8 mouse cellular contexts compared by ENCODE assay signal in genomic region chr14:78733366-78734076, GRCm38 (mm10). TPM values are rescaled to one million over a fixed set of nuclear protein-coding genes. Genes with fewer than 3 reads are reported as not detected.
DNase-seq lines count a peak whose midpoint lies in the region; ATAC-seq lines count a peak whose summit lies in the region.

No protein-coding gene starts in this region.

- H3K4me2 ChIP-seq in embryonic facial prominence, embryonic 15.5 days (replicated peaks), result peak overlapping the region; percentile 98
- H3K4me2 ChIP-seq in hindbrain, embryonic 15.5 days, result peak overlapping the region; percentile 90
- H3K4me2 ChIP-seq in liver, embryonic 13.5 days, result peak overlapping the region; percentile 77

- peak; percentile 9 for DNase-seq in embryo, embryonic 10 days (ENCODE audit: low spot score)
- no peak for DNase-seq in embryo, embryonic 11 days
- no peak for DNase-seq in liver, embryonic 13.5 days
- DNase-seq in retina, postnatal 1 day, result peak; percentile 49
- no peak for DNase-seq in urinary bladder, postnatal 25 days (ENCODE audit: low spot score)
- no peak for DNase-seq in thymus, postnatal 25 days

- ATAC-seq in embryonic facial prominence, embryonic 15.5 days (ENCODE audit: insufficient number of reproducible peaks, low FRiP score, low TSS enrichment, low read depth), result no peak
- no peak for ATAC-seq in hindbrain, embryonic 15.5 days (ENCODE audit: low FRiP score, low read depth)
- no peak for ATAC-seq in liver, embryonic 13.5 days (ENCODE audit: low read depth)

- 22% methylated on average over 12 of the region's 12 CpGs for WGBS in embryonic facial prominence, embryonic 15.5 days
- WGBS in hindbrain, embryonic 15.5 days, result 15% methylated on average over 12 of the region's 12 CpGs
- WGBS in liver, embryonic 13.5 days (ENCODE audit: insufficient replicate concordance), result 33% methylated on average over 12 of the region's 12 CpGs

- no peaks in the 10 kb centered on the region for H3K36me3 ChIP-seq in embryonic facial prominence, embryonic 15.5 days
- H3K36me3 ChIP-seq in hindbrain, embryonic 15.5 days, result no peaks in the 10 kb centered on the region
- H3K36me3 ChIP-seq in liver, embryonic 13.5 days, result no peaks in the 10 kb centered on the region

- H3K9ac ChIP-seq in embryonic facial prominence, embryonic 15.5 days, result peak overlapping the region; percentile 69; the same call in 1 of the 2 replicates
- H3K9ac ChIP-seq in hindbrain, embryonic 15.5 days, result peak overlapping the region; percentile 88
- H3K9ac ChIP-seq in liver, embryonic 13.5 days, result 0 out of 2 replicates have a peak overlapping the region, but pooled peaks have one; percentile 65

- peaks cover 15% of the 10 kb centered on the region for H3K4me1 ChIP-seq in embryonic facial prominence, embryonic 15.5 days
- H3K4me1 ChIP-seq in hindbrain, embryonic 15.5 days (replicated peaks), result peaks cover 25% of the 10 kb centered on the region
- peaks cover 14% of the 10 kb centered on the region; the same call in 1 of the 2 replicates for H3K4me1 ChIP-seq in liver, embryonic 13.5 days (replicated peaks)

- peak overlapping the region; percentile 85; the same call in 1 of the 2 replicates for H3K27ac ChIP-seq in embryonic facial prominence, embryonic 15.5 days (replicated peaks)
- peak overlapping the region; percentile 93 for H3K27ac ChIP-seq in hindbrain, embryonic 15.5 days (replicated peaks)
- no peak overlapping the region for H3K27ac ChIP-seq in liver, embryonic 13.5 days

- no peaks in the 10 kb centered on the region for H3K9me3 ChIP-seq in embryonic facial prominence, embryonic 15.5 days (replicated peaks)
- H3K9me3 ChIP-seq in hindbrain, embryonic 15.5 days, result no peaks in the 10 kb centered on the region
- H3K9me3 ChIP-seq in liver, embryonic 13.5 days (replicated peaks), result no peaks in the 10 kb centered on the region

- peak overlapping the region; percentile 79 for H3K4me3 ChIP-seq in embryonic facial prominence, embryonic 15.5 days (replicated peaks)
- H3K4me3 ChIP-seq in hindbrain, embryonic 15.5 days, result peak overlapping the region; percentile 85
- H3K4me3 ChIP-seq in liver, embryonic 13.5 days (replicated peaks), result peak overlapping the region; percentile 66

- peaks cover 3% of the 10 kb centered on the region; the same call in 1 of the 2 replicates for H3K27me3 ChIP-seq in embryonic facial prominence, embryonic 15.5 days
- H3K27me3 ChIP-seq in hindbrain, embryonic 15.5 days, result 0 out of 2 replicates have a peak, but pooled peaks cover 4% of the 10 kb centered on the region
- peaks cover 65% of the 10 kb centered on the region for H3K27me3 ChIP-seq in liver, embryonic 13.5 days

RNA-seq across cellular contexts. Expression of gene Dgkh, which starts 0.9 kb away (rescaled TPM):
- polyA plus RNA-seq in embryonic facial prominence, embryonic 15.5 days (2015; fragmentation: Nextera tagmentation; extraction: Ambion mirVana), result 1.7 and 1.8 TPM in 2 replicates
- 3.5 and 5.0 TPM in 2 replicates for polyA plus RNA-seq in hindbrain, embryonic 15.5 days (2015; fragmentation: Nextera tagmentation; extraction: Ambion mirVana)
- 0.35 and 0.36 TPM in 2 replicates for polyA plus RNA-seq in liver, embryonic 13.5 days (2015; fragmentation: Nextera tagmentation; extraction: Ambion mirVana)

Comparison
In these comparisons a context has a peak if more than half of its experiments do, and no peak if none do; other contexts are left out.
1. DNase-seq: peak in embryo, embryonic 10 days (single experiment) and retina, postnatal 1 day (single experiment); none in embryo, embryonic 11 days (single experiment), liver, embryonic 13.5 days (single experiment), urinary bladder, postnatal 25 days (single experiment) and thymus, postnatal 25 days (single experiment).
2. Peak in every context shown above with its lines, with median percentiles within 50 percentile points of each other: H3K4me2 ChIP-seq, H3K4me3 ChIP-seq and H3K9ac ChIP-seq.